Mouse (Mus musculus) megakaryocyte, embryonic 14.5 days (primary cell): ENCODE measurements at regions not wholly inside any gene's neighbourhood (a gene's known extent, or its start where the extent isn't known, plus 50 kb on each side); places are given as distances from the start of the nearest gene placed in this dataset.

Experiments
- H3K27me3 ChIP-seq: replicated peaks from 2 replicates; pipeline ENCODE3; 2012; ENCODE audit warnings: inconsistent platforms
- H3K36me3 ChIP-seq: replicated peaks from 2 replicates; pipeline ENCODE3; 2012; ENCODE audit warnings: low read length, inconsistent platforms, mixed read lengths
- H3K4me1 ChIP-seq: 2 replicates; pipeline ENCODE4 v1.6.1; 2012; ENCODE audit warnings: inconsistent platforms
- H3K4me3 ChIP-seq: replicated peaks from 2 replicates; pipeline ENCODE3; 2012; ENCODE audit warnings: moderate library complexity, mild to moderate bottlenecking, inconsistent platforms
- H3K9me3 ChIP-seq: 2 replicates; pipeline ENCODE4 v1.6.1; 2012; ENCODE audit warnings: inconsistent platforms
- FLI1 ChIP-seq: IDR thresholded peaks from 2 replicates; pipeline ENCODE4 v1.6.1; 2012; ENCODE audit warnings: low read length, inconsistent platforms, mixed read lengths
- GATA1 ChIP-seq: IDR thresholded peaks from 3 replicates; pipeline ENCODE4 v1.6.1; 2012; ENCODE audit warnings: mixed read lengths, low read length, inconsistent platforms, borderline replicate concordance

DNA sequence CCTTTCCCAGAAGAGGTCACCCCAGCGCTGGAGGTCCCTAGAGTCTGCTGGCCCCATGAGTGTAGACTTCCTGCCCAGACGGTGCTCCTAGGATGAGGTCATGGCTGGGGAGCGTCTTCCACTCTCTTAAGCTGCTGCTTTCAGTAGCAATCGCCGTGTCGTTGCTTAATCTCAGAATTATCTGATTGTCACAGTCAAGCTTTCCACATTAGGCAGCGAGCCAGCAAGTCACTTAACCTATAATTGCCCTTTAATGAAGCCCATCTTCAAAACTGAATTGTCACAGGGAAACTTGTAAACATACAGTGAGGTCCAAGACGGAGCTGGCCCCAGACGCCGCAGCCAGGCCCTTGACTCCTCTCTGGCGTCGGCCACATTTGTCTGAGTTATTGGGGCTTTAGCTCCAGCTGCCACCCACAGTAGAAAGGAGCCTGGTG, 220.2 kb upstream of the Tle3 start:
- no peak for TF ChIP-seq FLI1
- TF ChIP-seq GATA1, result no peak
- no peaks in the 10 kb centered on the region for H3K36me3 ChIP-seq
- peaks cover 5% of the 10 kb centered on the region; the same call in 1 of the 2 replicates for H3K9me3 ChIP-seq
- no peak overlapping the region for H3K4me3 ChIP-seq
- peaks cover 33% of the 10 kb centered on the region for H3K27me3 ChIP-seq
- no peaks in the 10 kb centered on the region for H3K4me1 ChIP-seq

GRCm38 (mm10) chr9:61154721-61155120, 217.4 kb upstream of the Tle3 start:
- Histone ChIP-seq H3K36me3 (no peaks in the 10 kb centered on the region), H3K4me1 (no peaks in the 10 kb centered on the region), H3K9me3 (peaks cover 5% of the 10 kb centered on the region; the same call in 1 of the 2 replicates), H3K4me3 (no peak overlapping the region), H3K27me3 (peaks cover 46% of the 10 kb centered on the region)
- TF ChIP-seq GATA1, result no peak
- TF ChIP-seq FLI1, result no peak

DNA sequence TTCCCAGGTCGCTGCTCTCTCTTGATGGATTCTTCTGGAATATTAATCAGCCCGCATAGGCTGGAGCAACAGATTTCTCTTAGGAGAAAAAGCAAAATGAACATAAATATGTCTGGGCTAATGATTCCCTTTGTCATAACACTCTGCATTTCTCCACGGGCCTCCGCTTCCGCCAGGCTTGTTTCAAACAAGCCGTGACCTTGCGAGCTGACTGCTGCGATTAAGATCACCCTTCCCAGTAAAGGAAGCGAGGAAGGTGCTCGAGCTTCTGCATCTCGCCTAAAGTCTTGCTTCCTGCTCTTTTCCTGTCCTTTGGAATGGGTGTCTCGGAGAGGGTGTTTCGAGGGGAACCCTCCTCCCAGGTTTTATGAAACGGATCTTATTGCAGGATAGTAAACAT, 216.3 kb upstream of the Tle3 start:
- peaks cover 2% of the 10 kb centered on the region; the same call in 1 of the 2 replicates for H3K9me3 ChIP-seq
- peaks cover 48% of the 10 kb centered on the region for H3K27me3 ChIP-seq
- H3K4me1 ChIP-seq, result no peaks in the 10 kb centered on the region
- no peak overlapping the region for H3K4me3 ChIP-seq
- no peaks in the 10 kb centered on the region for H3K36me3 ChIP-seq
- TF ChIP-seq GATA1 (no peak), FLI1 (no peak)

DNA sequence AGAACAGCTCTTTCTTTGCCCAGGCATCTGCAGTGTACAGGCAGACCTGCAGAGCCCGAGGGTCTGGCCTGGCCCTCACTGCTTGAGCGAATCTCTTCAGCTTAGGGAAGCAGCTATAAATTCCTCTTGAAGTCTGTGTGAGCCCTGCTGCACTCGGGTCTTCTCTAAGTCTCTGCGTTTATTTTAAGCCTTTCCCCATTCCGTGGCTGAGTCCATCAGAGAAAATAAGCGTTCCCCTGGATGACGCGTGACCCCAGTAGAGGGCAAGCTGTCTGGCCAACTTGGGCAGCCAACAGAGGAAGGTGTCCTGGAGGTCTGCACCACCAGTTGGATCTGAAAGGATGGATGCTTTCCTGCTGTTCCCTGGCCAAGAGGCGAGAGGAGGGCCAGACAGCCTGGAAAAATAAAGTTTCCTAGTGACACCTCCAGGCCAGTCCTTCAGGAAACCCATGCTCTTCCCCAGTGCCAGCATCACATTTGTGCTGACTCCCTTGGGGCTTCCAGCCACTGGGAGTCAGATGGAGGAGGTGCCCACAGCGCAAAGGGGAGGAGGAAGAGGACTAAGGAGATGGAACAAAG, 213.9 kb upstream of the Tle3 start:
- no peak overlapping the region for H3K4me3 ChIP-seq
- no peaks in the 10 kb centered on the region for H3K36me3 ChIP-seq
- H3K27me3 ChIP-seq, result peaks cover 60% of the 10 kb centered on the region
- no peaks in the 10 kb centered on the region for H3K9me3 ChIP-seq
- H3K4me1 ChIP-seq, result no peaks in the 10 kb centered on the region
- no peak for TF ChIP-seq GATA1
- TF ChIP-seq FLI1, result no peak

- Histone ChIP-seq H3K36me3 (no peaks in the 10 kb centered on the region), H3K27me3 (peaks cover 63% of the 10 kb centered on the region), H3K4me3 (no peak overlapping the region), H3K9me3 (no peaks in the 10 kb centered on the region), H3K4me1 (no peaks in the 10 kb centered on the region)
- TF ChIP-seq GATA1 (no peak), FLI1 (no peak)
Measured at GRCm38 (mm10) chr9:61159159-61159558, 213.0 kb upstream of the Tle3 start.

DNA sequence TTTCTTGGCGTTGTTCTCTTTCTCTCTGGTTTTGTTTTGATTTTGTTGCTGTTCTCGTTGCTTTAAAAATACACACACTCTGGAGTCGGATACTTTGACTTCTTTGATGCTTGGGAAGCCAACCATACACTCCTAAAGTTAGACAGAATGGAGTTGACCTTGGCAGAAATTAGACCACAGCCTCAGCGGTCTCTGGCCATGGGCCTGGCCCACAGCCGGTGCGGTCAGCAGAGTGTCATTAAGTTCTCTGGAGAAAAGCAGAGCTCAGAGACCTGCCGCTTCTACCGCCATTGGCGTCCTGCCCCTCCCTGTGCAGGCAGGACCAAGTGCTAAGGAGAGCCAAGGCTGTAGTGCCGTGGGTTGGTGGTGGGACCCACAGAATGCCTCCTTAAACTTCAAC, 212.6 kb upstream of the Tle3 start:
- TF ChIP-seq FLI1 (no peak), GATA1 (no peak)
- H3K4me1 ChIP-seq, result no peaks in the 10 kb centered on the region
- H3K4me3 ChIP-seq, result no peak overlapping the region
- H3K9me3 ChIP-seq, result no peaks in the 10 kb centered on the region
- no peaks in the 10 kb centered on the region for H3K36me3 ChIP-seq
- peaks cover 65% of the 10 kb centered on the region for H3K27me3 ChIP-seq

DNA sequence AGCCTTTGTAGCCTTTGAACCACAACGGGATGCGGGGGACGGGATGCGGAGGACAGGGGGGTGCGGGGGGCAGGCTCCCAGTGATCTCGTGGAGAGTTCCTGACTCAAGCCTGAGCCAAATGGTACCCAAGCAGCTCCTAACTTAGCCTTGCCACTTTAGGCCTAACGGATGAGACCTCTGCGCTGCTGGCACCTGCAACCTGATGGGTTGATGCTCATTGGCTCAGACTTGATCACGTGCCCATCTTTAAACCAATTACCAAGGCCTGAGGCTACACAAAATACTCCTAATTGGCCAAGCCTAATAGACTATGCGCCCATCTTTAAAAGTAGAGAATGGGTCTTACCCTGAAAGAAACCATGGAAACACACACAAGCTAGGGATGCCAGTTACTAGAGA, 209.3 kb upstream of the Tle3 start:
- no peaks in the 10 kb centered on the region for H3K4me1 ChIP-seq
- H3K4me3 ChIP-seq, result no peak overlapping the region
- peaks cover 69% of the 10 kb centered on the region for H3K27me3 ChIP-seq
- TF ChIP-seq FLI1 (no peak), GATA1 (no peak)
- no peaks in the 10 kb centered on the region for H3K9me3 ChIP-seq
- H3K36me3 ChIP-seq, result no peaks in the 10 kb centered on the region

DNA sequence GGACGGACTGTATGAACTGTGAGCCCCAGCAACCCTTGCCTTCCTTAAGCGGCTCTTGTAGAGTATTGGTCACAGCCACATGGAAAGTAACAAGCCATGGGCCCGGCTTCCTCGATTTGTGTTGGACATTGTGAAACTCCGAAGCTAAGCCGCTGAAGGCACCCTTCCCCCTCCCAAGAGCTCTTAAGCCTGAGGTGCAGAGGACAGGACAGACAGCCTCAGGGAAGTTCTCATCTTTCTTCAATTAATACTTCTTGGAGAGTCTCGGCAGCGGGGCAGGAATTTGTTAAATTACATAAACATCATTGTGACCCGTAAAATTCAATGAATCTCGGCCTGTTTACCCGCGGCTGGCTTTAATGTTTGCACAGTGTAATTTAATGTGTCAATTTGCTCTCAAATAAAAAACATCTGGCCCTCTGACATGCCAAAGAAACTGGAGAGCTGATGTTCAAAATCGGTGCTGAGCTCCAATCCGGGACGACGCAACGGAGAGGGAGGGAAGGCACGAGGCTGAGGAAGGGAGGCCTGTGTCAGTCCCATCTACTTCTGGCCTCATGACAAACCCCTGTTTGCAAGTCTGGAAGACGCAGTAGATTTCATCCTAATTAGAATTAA, 208.4 kb upstream of the Tle3 start:
- Histone ChIP-seq H3K36me3 (no peaks in the 10 kb centered on the region), H3K27me3 (peaks cover 63% of the 10 kb centered on the region), H3K9me3 (no peaks in the 10 kb centered on the region), H3K4me3 (no peak overlapping the region), H3K4me1 (no peaks in the 10 kb centered on the region)
- TF ChIP-seq FLI1, result no peak
- no peak for TF ChIP-seq GATA1

DNA sequence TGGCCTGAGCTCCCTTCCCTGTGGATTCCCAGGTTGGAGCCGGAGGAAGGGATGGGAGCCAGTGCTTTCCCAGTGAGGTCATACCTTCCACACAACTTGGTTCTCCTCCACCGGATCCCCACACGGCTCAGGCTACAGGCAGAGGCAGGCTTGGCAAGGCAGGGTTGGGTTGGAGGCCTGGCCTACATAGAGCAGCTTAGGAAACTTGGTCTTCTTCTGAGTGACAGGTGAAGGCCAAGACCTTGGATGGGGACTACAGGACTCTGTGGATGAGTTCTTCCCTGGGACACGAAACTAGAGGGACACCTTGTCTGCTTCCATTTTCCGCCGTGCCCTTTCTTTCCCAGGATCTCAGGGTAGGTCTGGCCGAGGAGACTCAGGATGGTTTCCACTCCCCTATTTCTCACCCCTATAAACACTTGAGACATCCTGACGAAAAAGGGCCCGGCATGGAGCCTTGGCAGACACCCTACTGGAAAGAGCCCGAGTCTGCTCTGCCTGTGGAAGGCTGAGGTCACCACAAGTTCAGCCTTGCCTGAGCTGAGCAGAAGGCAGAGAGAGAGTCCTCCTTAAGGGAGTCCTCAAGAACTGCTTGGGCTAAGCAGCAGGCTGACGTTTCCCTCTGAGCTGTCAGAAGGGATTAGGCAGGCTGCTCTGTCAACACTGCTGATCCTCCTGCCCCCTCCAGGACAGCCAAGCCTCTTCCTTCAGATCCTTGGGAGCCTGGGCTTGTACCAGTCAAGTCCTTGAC, 207.5 kb upstream of the Tle3 start:
- Histone ChIP-seq H3K4me3 (no peak overlapping the region), H3K9me3 (no peaks in the 10 kb centered on the region), H3K4me1 (no peaks in the 10 kb centered on the region), H3K36me3 (no peaks in the 10 kb centered on the region), H3K27me3 (peaks cover 62% of the 10 kb centered on the region)
- no peak for TF ChIP-seq FLI1

DNA sequence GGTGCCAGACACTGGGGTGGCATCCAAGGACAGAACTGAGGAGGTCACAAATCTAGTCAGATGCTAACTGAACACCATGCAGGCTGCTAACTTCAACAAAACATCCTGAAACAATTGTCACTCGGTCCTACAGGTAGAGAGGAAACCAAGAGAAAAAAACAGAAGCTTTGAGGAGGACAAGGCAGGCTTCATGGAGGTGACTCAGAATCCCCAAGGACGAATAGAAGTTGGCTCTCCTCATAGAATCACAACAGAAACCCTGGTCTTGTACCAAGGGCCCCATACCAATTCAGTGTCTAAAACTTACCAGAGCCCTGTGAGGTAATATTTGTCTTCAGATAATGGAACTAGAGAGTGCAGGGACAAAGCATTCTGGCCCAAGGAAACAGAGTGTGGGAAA, 206.1 kb upstream of the Tle3 start:
- no peaks in the 10 kb centered on the region for H3K9me3 ChIP-seq
- H3K36me3 ChIP-seq, result no peaks in the 10 kb centered on the region
- H3K4me3 ChIP-seq, result no peak overlapping the region
- no peaks in the 10 kb centered on the region for H3K4me1 ChIP-seq
- peaks cover 61% of the 10 kb centered on the region for H3K27me3 ChIP-seq
- TF ChIP-seq GATA1 (no peak), FLI1 (no peak)
